9 mouse cellular contexts compared by ENCODE assay signal in genomic region chr11:96003969-96004792, GRCm38 (mm10). TPM values are rescaled to one million over a fixed set of nuclear protein-coding genes. Genes with fewer than 3 reads are reported as not detected.
A peak's percentile ranks its signal among the peaks of the same experiment; 100 is the strongest.
DNase-seq lines count a peak whose midpoint lies in the region; ATAC-seq and TF ChIP-seq lines count a peak whose summit lies in the region.
"Had no signal": no experiment of that assay in that cellular context is flagged by ENCODE, and none has a peak within 500 bp of the region (broad histone marks: within the 10 kb centered on the region; RNA-seq: fewer than 3 reads in every experiment).

No protein-coding gene starts in this region.

- peaks cover 29% of the 10 kb centered on the region for H3K4me1 ChIP-seq in kidney, postnatal 0 days (replicated peaks; ENCODE audit: insufficient read depth, low read length)
- H3K4me1 ChIP-seq in embryonic facial prominence, embryonic 12.5 days, result peaks cover 36% of the 10 kb centered on the region
- peaks cover 5% of the 10 kb centered on the region; the same call in 1 of the 2 replicates for H3K4me1 ChIP-seq in hindbrain, postnatal 0 days (ENCODE audit: insufficient read depth, low read length)
- H3K4me1 ChIP-seq in neural tube, embryonic 12.5 days, result peaks cover 25% of the 10 kb centered on the region

- WGBS in kidney, postnatal 0 days, result 1% methylated on average over 32 of the region's 32 CpGs
- WGBS in embryonic facial prominence, embryonic 12.5 days, result under 1% methylated on average over 32 of the region's 32 CpGs
- 3% methylated on average over 28 of the region's 32 CpGs for WGBS in hindbrain, postnatal 0 days
- under 1% methylated on average over 32 of the region's 32 CpGs for WGBS in neural tube, embryonic 12.5 days

- H3K27ac ChIP-seq in kidney, postnatal 0 days, result peak overlapping the region; percentile 89
- peak overlapping the region; percentile 98 for H3K27ac ChIP-seq in embryonic facial prominence, embryonic 12.5 days
- peak overlapping the region; percentile 64 for H3K27ac ChIP-seq in hindbrain, postnatal 0 days
- peak overlapping the region; percentile 88 for H3K27ac ChIP-seq in neural tube, embryonic 12.5 days

- peak overlapping the region; percentile 87 for H3K9ac ChIP-seq in kidney, postnatal 0 days (ENCODE audit: low read depth, low read length)
- H3K9ac ChIP-seq in embryonic facial prominence, embryonic 12.5 days, result peak overlapping the region; percentile 95
- H3K9ac ChIP-seq in hindbrain, postnatal 0 days (replicated peaks; ENCODE audit: low read length), result peak overlapping the region; percentile 37
- H3K9ac ChIP-seq in neural tube, embryonic 12.5 days, result peak overlapping the region; percentile 97

- ATAC-seq in kidney, postnatal 0 days (replicated peaks; ENCODE audit: low FRiP score, low read depth), result peak; percentile 3; the same call in 1 of the 2 replicates
- no peak for ATAC-seq in embryonic facial prominence, embryonic 12.5 days (ENCODE audit: insufficient number of reproducible peaks, insufficient read depth, low FRiP score, low TSS enrichment)
- ATAC-seq in hindbrain, postnatal 0 days, result no peak; the same call in 1 of the 2 replicates
- no peak for ATAC-seq in neural tube, embryonic 12.5 days (ENCODE audit: low FRiP score, low read depth)
- ATAC-seq in erythroid progenitor cell, adult 5-6 weeks (replicated peaks; ENCODE audit: low FRiP score, poor library complexity, severe bottlenecking), result no peak

- peaks cover 16% of the 10 kb centered on the region; the same call in 1 of the 2 replicates for H3K27me3 ChIP-seq in kidney, postnatal 0 days (ENCODE audit: insufficient read depth, low read length)
- no peaks in the 10 kb centered on the region for H3K27me3 ChIP-seq in embryonic facial prominence, embryonic 12.5 days
- H3K27me3 ChIP-seq in hindbrain, postnatal 0 days (ENCODE audit: insufficient read depth, low read length), result peaks cover 6% of the 10 kb centered on the region; the same call in 1 of the 2 replicates
- no peaks in the 10 kb centered on the region for H3K27me3 ChIP-seq in neural tube, embryonic 12.5 days (replicated peaks)

- no peak for TF ChIP-seq CTCF in kidney, postnatal 0 days (IDR thresholded peaks at IDR 0.05; ENCODE audit: low read depth)
- TF ChIP-seq CTCF in hindbrain, postnatal 0 days (IDR thresholded peaks at IDR 0.05; ENCODE audit: low read depth), result no peak

- peak overlapping the region; percentile 88 for H3K4me3 ChIP-seq in kidney, postnatal 0 days (replicated peaks; ENCODE audit: low read depth, low read length)
- H3K4me3 ChIP-seq in embryonic facial prominence, embryonic 12.5 days, result peak overlapping the region; percentile 86
- peak overlapping the region; percentile 37 for H3K4me3 ChIP-seq in hindbrain, postnatal 0 days (ENCODE audit: low read length)
- peak overlapping the region; percentile 96 for H3K4me3 ChIP-seq in neural tube, embryonic 12.5 days

- H3K9me3 ChIP-seq in kidney, postnatal 0 days (replicated peaks; ENCODE audit: low read length), result no peaks in the 10 kb centered on the region
- H3K9me3 ChIP-seq in embryonic facial prominence, embryonic 12.5 days, result no peaks in the 10 kb centered on the region
- no peaks in the 10 kb centered on the region for H3K9me3 ChIP-seq in hindbrain, postnatal 0 days (ENCODE audit: low read length)
- no peaks in the 10 kb centered on the region for H3K9me3 ChIP-seq in neural tube, embryonic 12.5 days

- no peaks in the 10 kb centered on the region for H3K36me3 ChIP-seq in kidney, postnatal 0 days (ENCODE audit: insufficient read depth, low read length)
- no peaks in the 10 kb centered on the region for H3K36me3 ChIP-seq in embryonic facial prominence, embryonic 12.5 days
- no peaks in the 10 kb centered on the region for H3K36me3 ChIP-seq in hindbrain, postnatal 0 days (ENCODE audit: insufficient read depth, low read length)
- H3K36me3 ChIP-seq in neural tube, embryonic 12.5 days, result no peaks in the 10 kb centered on the region

- peak; percentile 57 for DNase-seq in kidney, postnatal 0 days (ENCODE audit: low spot score)
- no peak for DNase-seq in kidney, postnatal 25 days
- DNase-seq in hindbrain, postnatal 0 days (ENCODE audit: low spot score), result peak; percentile 20
- DNase-seq in ovary, postnatal 10 days (ENCODE audit: low spot score), result no peak
- DNase-seq in thymus, adult 18-20 months, result no peak

- H3K4me2 ChIP-seq in kidney, postnatal 0 days (ENCODE audit: low read length), result peak overlapping the region; percentile 94
- H3K4me2 ChIP-seq in embryonic facial prominence, embryonic 12.5 days (replicated peaks), result peak overlapping the region; percentile 96
- peak overlapping the region; percentile 55 for H3K4me2 ChIP-seq in hindbrain, postnatal 0 days (ENCODE audit: low read depth, low read length)
- H3K4me2 ChIP-seq in neural tube, embryonic 12.5 days (replicated peaks), result peak overlapping the region; percentile 88

RNA-seq across cellular contexts. Expression of gene Igf2bp1, which starts 1.6 kb away (rescaled TPM):
- polyA plus RNA-seq in kidney, postnatal 0 days (2015; fragmentation: Nextera tagmentation; extraction: Ambion mirVana), result 14.9 and 20.5 TPM in 2 replicates
- 89.6 and 95.3 TPM in 2 replicates for polyA plus RNA-seq in embryonic facial prominence, embryonic 12.5 days (2016; fragmentation: Nextera tagmentation; extraction: Ambion mirVana)
- total RNA-seq in hindbrain, postnatal 0 days (2014; rRNA removed), result 4.1 and 5.3 TPM in 2 replicates
- 2.8 and 3.5 TPM in 2 replicates for polyA plus RNA-seq in hindbrain, postnatal 0 days (2015; fragmentation: Nextera tagmentation; extraction: Ambion mirVana)
- 57.1 and 73.7 TPM in 2 replicates for polyA plus RNA-seq in neural tube, embryonic 12.5 days (2016; fragmentation: Nextera tagmentation; extraction: Ambion mirVana)
- total RNA-seq in erythroid progenitor cell, adult 5-6 weeks (2015; ENCODE audit: low replicate concordance), result not detected in 2 replicates
- not detected in 2 replicates for total RNA-seq in erythroid progenitor cell, adult 5-6 weeks (2017; ENCODE audit: low replicate concordance)
- total RNA-seq: liver, adult 2 months had no signal
- polyA plus RNA-seq: liver, adult 2 months had no signal

RNA-seq across cellular contexts. Expression of gene Gip, which starts 20.2 kb away (rescaled TPM):
- not detected in 2 replicates for polyA plus RNA-seq in kidney, postnatal 0 days (2015; fragmentation: Nextera tagmentation; extraction: Ambion mirVana)
- not detected in 2 replicates for polyA plus RNA-seq in embryonic facial prominence, embryonic 12.5 days (2016; fragmentation: Nextera tagmentation; extraction: Ambion mirVana)
- total RNA-seq in hindbrain, postnatal 0 days (2014; rRNA removed), result not detected in 2 replicates
- polyA plus RNA-seq in hindbrain, postnatal 0 days (2015; fragmentation: Nextera tagmentation; extraction: Ambion mirVana), result not detected in 2 replicates
- polyA plus RNA-seq in neural tube, embryonic 12.5 days (2016; fragmentation: Nextera tagmentation; extraction: Ambion mirVana), result not detected in 2 replicates
- total RNA-seq in erythroid progenitor cell, adult 5-6 weeks (2015; ENCODE audit: low replicate concordance), result not detected in 2 replicates
- total RNA-seq in erythroid progenitor cell, adult 5-6 weeks (2017; ENCODE audit: low replicate concordance), result not detected in 2 replicates
- total RNA-seq: liver, adult 2 months had no signal
- polyA plus RNA-seq: liver, adult 2 months had no signal

RNA-seq across cellular contexts. Expression of gene Snf8, which starts 30.5 kb away (rescaled TPM):
- 85.8 and 90.6 TPM in 2 replicates for polyA plus RNA-seq in kidney, postnatal 0 days (2015; fragmentation: Nextera tagmentation; extraction: Ambion mirVana)
- 105 and 106 TPM in 2 replicates for polyA plus RNA-seq in embryonic facial prominence, embryonic 12.5 days (2016; fragmentation: Nextera tagmentation; extraction: Ambion mirVana)
- total RNA-seq in hindbrain, postnatal 0 days (2014; rRNA removed), result 18.6 and 21.4 TPM in 2 replicates
- 114 and 115 TPM in 2 replicates for polyA plus RNA-seq in hindbrain, postnatal 0 days (2015; fragmentation: Nextera tagmentation; extraction: Ambion mirVana)
- 130 and 134 TPM in 2 replicates for polyA plus RNA-seq in neural tube, embryonic 12.5 days (2016; fragmentation: Nextera tagmentation; extraction: Ambion mirVana)
- total RNA-seq in erythroid progenitor cell, adult 5-6 weeks (2015; ENCODE audit: low replicate concordance), result 22.0 and 55.8 TPM in 2 replicates
- 5.6 and 25.9 TPM in 2 replicates for total RNA-seq in erythroid progenitor cell, adult 5-6 weeks (2017; ENCODE audit: low replicate concordance)

Comparison
In these comparisons a context has a peak if more than half of its experiments do, and no peak if none do; other contexts are left out.
1. DNase-seq: peak in kidney, postnatal 0 days (single experiment) and hindbrain, postnatal 0 days (single experiment); none in kidney, postnatal 25 days (0 of 2), ovary, postnatal 10 days (single experiment) and thymus, adult 18-20 months (0 of 2).
2. H3K4me3 ChIP-seq: peak in every context shown above with its lines; median percentile 96 in neural tube, embryonic 12.5 days; 88 in kidney, postnatal 0 days; 86 in embryonic facial prominence, embryonic 12.5 days; 37 in hindbrain, postnatal 0 days.
3. H3K9ac ChIP-seq: peak in every context shown above with its lines; median percentile 97 in neural tube, embryonic 12.5 days; 95 in embryonic facial prominence, embryonic 12.5 days; 87 in kidney, postnatal 0 days; 37 in hindbrain, postnatal 0 days.
4. Peak in every context shown above with its lines, with median percentiles within 50 percentile points of each other: H3K27ac ChIP-seq and H3K4me2 ChIP-seq.